Mouse (Mus musculus) layer of hippocampus, adult 2 months (tissue): ENCODE measurements around the gene Setd3. TPM values are rescaled to one million over a fixed set of nuclear protein-coding genes. Genes with fewer than 3 reads are reported as not detected.

Experiments
- DNase-seq, 2 experiments: peaks; one replicate each; pipeline ENCODE4 v3.0.0; 2022; ENCODE audit warnings: low spot score in 2 of 2
- H3K27ac ChIP-seq: fragments of 200-600 bp; 2 replicates; pipeline ENCODE4 v1.8.1; 2022
- H3K4me3 ChIP-seq: fragments of 200-600 bp; 2 replicates; pipeline ENCODE4 v1.8.1; 2022; ENCODE audit warnings: mild to moderate bottlenecking
- CTCF ChIP-seq: fragments of 200-600 bp; conservative IDR thresholded peaks from 2 replicates; pipeline ENCODE4 v1.8.1; 2022; ENCODE audit warnings: antibody characterized with exemption, mild to moderate bottlenecking, moderate library complexity
- total RNA-seq, 2 experiments: library from RNA; stranded (reverse); gene quantifications; 2 replicates each; pipeline ENCODE4 v1.2.3; 2021

Gene Setd3
- total RNA-seq, 2 experiments from 2014 or later, result 148 to 154 TPM

- no peak for DNase-seq
- no peak overlapping the region for H3K4me3 ChIP-seq
- no peak for TF ChIP-seq CTCF
- H3K27ac ChIP-seq, result no peak overlapping the region
These were observed 36.0 kb upstream of the Setd3 start for GRCm38 (mm10) chr12:108215090-108215489.

- DNase-seq, result no peak
- Histone ChIP-seq H3K4me3 (no peak overlapping the region), H3K27ac (no peak overlapping the region)
- TF ChIP-seq CTCF, result no peak
These were observed 34.3 kb upstream of the Setd3 start for GRCm38 (mm10) chr12:108213090-108214041.

- 0 out of 2 replicates have a peak overlapping the region, but pooled peaks have one; percentile 10 for H3K27ac ChIP-seq
- H3K4me3 ChIP-seq, result no peak overlapping the region
- TF ChIP-seq CTCF, result no peak
- no peak for DNase-seq
These were observed 33.4 kb upstream of the Setd3 start for GRCm38 (mm10) chr12:108212476-108212875.

- Histone ChIP-seq H3K4me3 (no peak overlapping the region), H3K27ac (0 out of 2 replicates have a peak overlapping the region, but pooled peaks have one; percentile 10)
- TF ChIP-seq CTCF, result no peak
- no peak for DNase-seq
These were observed 33.0 kb upstream of the Setd3 start for GRCm38 (mm10) chr12:108212071-108212470.

- H3K27ac ChIP-seq, result no peak overlapping the region
- TF ChIP-seq CTCF, result no peak
- no peak for DNase-seq
- H3K4me3 ChIP-seq, result no peak overlapping the region
These were observed 31.5 kb upstream of the Setd3 start for GRCm38 (mm10) chr12:108210623-108211022.

- peak; percentile 91 for TF ChIP-seq CTCF
- Histone ChIP-seq H3K27ac (no peak overlapping the region), H3K4me3 (no peak overlapping the region)
- peak; percentile 48 to 65 for DNase-seq
These were observed 29.8 kb upstream of the Setd3 start for GRCm38 (mm10) chr12:108208726-108209438.

- Histone ChIP-seq H3K27ac (no peak overlapping the region), H3K4me3 (no peak overlapping the region)
- DNase-seq, result no peak
- TF ChIP-seq CTCF, result no peak
These were observed 29.1 kb upstream of the Setd3 start for GRCm38 (mm10) chr12:108208216-108208615.

- H3K4me3 ChIP-seq, result no peak overlapping the region
- peak; percentile 55 to 84 for DNase-seq
- TF ChIP-seq CTCF, result peak; percentile 94
- no peak overlapping the region for H3K27ac ChIP-seq
These were observed 27.5 kb upstream of the Setd3 start for GRCm38 (mm10) chr12:108206641-108207040.

GRCm38 (mm10) chr12:108204978-108205377, 25.9 kb upstream of the Setd3 start:
- no peak for TF ChIP-seq CTCF
- Histone ChIP-seq H3K4me3 (no peak overlapping the region), H3K27ac (no peak overlapping the region)
- no peak for DNase-seq

- no peak for TF ChIP-seq CTCF
- H3K27ac ChIP-seq, result no peak overlapping the region
- no peak for DNase-seq
- H3K4me3 ChIP-seq, result no peak overlapping the region
These were observed 24.8 kb upstream of the Setd3 start for GRCm38 (mm10) chr12:108203895-108204294.

- peak overlapping the region; percentile 18; the same call in 1 of the 2 replicates for H3K27ac ChIP-seq
- TF ChIP-seq CTCF, result peak; percentile 44
- DNase-seq, result no peak
These were observed 21.0 kb upstream of the Setd3 start for GRCm38 (mm10) chr12:108200094-108200493.

GRCm38 (mm10) chr12:108198447-108198846, 19.3 kb upstream of the Setd3 start:
- TF ChIP-seq CTCF, result no peak
- DNase-seq, result no peak
- no peak overlapping the region for H3K27ac ChIP-seq
- no peak overlapping the region for H3K4me3 ChIP-seq

More at GRCm38 (mm10) chr12:108200094-108200493, 21.0 kb upstream of the Setd3 start:
- no peak overlapping the region for H3K4me3 ChIP-seq

GRCm38 (mm10) chr12:108195761-108196160, 16.6 kb upstream of the Setd3 start:
- H3K4me3 ChIP-seq, result no peak overlapping the region
- no peak for DNase-seq
- TF ChIP-seq CTCF, result no peak
- peak overlapping the region; percentile 87; the same call in 1 of the 2 replicates for H3K27ac ChIP-seq
